Mouse (Mus musculus) Patski (cell line): ENCODE measurements at regions not wholly inside any gene's neighbourhood (a gene's known extent, or its start where the extent isn't known, plus 50 kb on each side); places are given as distances from the start of the nearest gene placed in this dataset.

ENCODE experiments used
- ATAC-seq: fragments of 100-300 bp; one replicate; pipeline ENCODE4 v1.8.0; 2021
- CTCF ChIA-PET: fragments of 350-600 bp; sonication (Branson Sonifier 250); formaldehyde crosslinking; loops from one replicate; lab custom pipeline; 2022; ENCODE audit warnings: inconsistent platforms; lab: Charles Lee
- POLR2A ChIA-PET: fragments of 350-600 bp; sonication (Branson Sonifier 250); formaldehyde crosslinking; loops from one replicate; lab custom pipeline; 2022; ENCODE audit warnings: antibody characterized with exemption, inconsistent platforms; lab: Charles Lee
- DNase-seq: peaks from one replicate; pipeline ENCODE4 v3.0.0-alpha.2; 2011; ENCODE audit warnings: low read depth, low spot score
- H3K27me3 ChIP-seq: fragments of 371-371 bp; one replicate; pipeline ENCODE4 v1.5.1; 2021
- CTCF ChIP-seq: fragments of 100-300 bp; IDR thresholded peaks from one replicate; pipeline ENCODE4 v1.5.1; 2021
- in situ Hi-C: fragments of 300-500 bp; cut with MboI; formaldehyde crosslinking; loops from 3 replicates; pipeline ENCODE4 v1.11.1; 2018; ENCODE audit warnings: low pct_unique_long_range_greater_than_20kb, mixed read lengths

DNA sequence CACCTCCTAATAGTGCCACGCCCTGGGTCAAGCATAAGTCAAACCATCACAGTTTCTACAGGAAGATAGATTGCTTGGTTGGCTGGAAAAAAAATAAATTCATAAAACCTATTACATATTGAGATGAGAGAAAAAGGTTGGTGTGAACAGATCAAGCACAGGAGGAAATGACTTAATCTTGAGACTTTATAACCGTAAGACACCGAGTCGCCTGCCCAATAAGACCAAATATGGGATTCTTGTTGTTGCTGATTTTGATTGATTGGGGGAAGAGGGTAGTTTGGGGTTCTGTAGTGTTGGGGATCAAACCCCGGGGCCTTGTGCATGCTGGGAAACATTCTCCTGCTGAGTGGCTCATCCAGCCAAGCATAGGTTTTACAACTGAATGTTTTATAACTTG, 122.9 kb downstream of the Sp3 start:
- no peak for ATAC-seq
- H3K27me3 ChIP-seq: no peaks in the 10 kb centered on the region
- TF ChIP-seq CTCF: no peak
- POLR2A ChIA-PET: no interaction called here
- in situ Hi-C loops: no loop called here
- CTCF ChIA-PET: no interaction called here
- DNase-seq: no peak

DNA sequence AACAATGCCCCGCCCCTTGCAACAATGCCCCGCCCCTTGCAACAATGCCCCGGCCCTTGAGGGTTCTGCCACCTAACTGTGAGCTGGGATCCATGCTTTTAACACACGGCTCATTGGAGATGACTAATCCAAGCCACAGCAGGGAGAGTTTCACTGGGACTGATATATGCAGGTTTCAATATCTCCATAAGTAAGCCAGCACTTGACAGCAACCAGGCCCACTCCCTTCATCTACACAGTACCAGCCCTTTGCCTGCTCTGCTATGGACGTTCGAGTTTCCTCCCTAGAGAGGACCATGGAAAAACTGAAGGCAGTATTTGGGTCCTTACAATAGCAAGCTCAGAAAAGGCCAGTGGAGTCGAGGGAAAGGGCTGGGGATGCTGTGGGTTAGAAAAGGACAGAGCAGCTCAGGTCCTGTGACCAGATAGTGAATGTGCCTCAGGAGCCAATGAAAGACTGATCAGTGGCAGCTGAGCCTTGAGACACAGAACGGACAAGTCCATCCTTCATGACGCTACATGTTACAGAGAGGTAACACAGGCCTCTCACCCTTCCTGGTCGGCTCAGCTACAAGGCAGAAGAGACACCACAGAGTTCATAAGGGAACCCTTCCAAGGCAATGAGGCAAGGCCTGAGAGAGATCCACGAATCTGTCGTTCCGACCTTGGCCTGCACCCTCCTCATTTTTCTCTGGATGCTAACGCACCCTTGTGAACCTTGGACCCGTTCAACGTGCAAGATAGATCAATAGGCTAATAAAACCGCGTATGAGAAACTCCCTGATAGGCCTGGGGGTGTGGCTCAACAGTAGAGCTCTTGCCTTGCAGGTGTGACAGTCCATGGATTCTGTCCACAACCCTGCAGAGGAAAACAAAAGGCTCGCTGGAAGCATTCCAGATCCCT, 114.5 kb downstream of the Sp3 start:
- in situ Hi-C loops: no loop called here

DNA sequence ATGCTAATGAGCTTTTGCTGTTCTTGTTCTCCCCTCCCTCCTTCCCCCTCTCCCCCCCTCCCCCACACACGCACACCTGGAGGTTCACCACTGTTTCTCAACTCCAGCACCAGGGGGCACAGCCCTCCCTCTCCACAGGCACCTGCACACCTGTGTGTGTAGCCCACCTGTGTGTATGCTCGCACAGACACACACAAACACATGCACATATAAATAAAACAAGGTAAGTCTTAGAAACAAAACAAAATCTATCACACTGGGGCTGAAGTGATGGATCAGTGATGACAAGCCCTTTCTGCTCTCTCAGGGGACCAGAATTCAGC, 113.9 kb downstream of the Sp3 start:
- in situ Hi-C loops: no loop called here
- CTCF ChIA-PET: interaction anchor here (2.0 kb wide), 1 partner anchor 72 kb away, joined by 4 read pairs; no protein-coding TSS in a partner anchor
- ATAC-seq: no peak
- TF ChIP-seq CTCF: no peak
- DNase-seq: no peak
- H3K27me3 ChIP-seq: no peaks in the 10 kb centered on the region
- POLR2A ChIA-PET: no interaction called here

More for the DNA sequence above, 114.5 kb downstream of the Sp3 start:
- ChIA-PET POLR2A (no interaction called here), CTCF (interaction anchor here (2.0 kb wide), 1 partner anchor 71 kb away, joined by 4 read pairs; no protein-coding TSS in a partner anchor)
- DNase-seq (no peak), ATAC-seq (peak; percentile 35)
- TF ChIP-seq CTCF: no peak
- H3K27me3 ChIP-seq: no peaks in the 10 kb centered on the region

DNA sequence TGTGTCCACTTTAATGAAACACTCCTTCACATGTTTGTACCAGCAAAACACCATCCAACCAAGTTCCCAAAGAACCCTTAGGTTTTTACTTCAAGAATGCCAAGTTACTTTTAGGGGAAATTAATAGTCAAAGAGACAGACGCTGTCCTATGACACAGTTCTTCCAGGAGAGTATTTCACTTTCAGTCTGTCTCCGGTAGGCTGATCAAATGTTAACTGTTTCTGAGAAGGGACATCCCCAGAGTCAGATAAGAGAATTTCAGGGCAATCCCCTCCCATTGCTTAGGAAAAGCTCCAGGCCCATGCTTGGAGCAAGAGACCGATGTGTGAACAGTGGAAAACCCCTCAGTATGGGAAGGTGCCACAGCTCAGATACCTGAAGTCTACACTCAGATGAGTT, 112.1 kb downstream of the Sp3 start:
- ATAC-seq (no peak), DNase-seq (no peak)
- H3K27me3 ChIP-seq: no peaks in the 10 kb centered on the region
- no peak for TF ChIP-seq CTCF
- in situ Hi-C loops: no loop called here
- CTCF ChIA-PET: interaction anchor here (1.6 kb wide), 1 partner anchor 28 kb away, joined by 5 read pairs; no protein-coding TSS in a partner anchor
- POLR2A ChIA-PET: interaction anchor here (1.1 kb wide), 1 partner anchor 296 kb away, joined by 3 read pairs; no protein-coding TSS in a partner anchor

DNA sequence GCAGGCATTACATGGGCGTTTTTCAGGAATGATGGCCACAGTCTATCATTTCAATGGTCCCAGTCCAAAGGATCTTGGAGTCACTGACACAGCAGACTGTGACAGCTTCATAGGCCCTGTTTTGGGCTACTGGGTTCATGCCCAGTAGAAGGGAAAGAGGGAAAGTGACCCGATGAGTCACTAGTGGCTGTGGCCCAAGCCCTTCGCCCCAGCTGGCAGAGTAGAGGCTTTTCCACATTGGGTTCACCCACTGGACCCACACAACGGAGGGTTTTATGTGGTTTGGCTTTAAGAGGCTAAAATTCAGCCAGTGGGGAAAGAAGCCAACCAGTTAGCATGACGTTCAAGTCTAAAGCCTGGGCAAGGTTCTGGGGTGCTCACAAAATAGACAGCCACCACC, 108.4 kb downstream of the Sp3 start:
- no peak for TF ChIP-seq CTCF
- in situ Hi-C loops: no loop called here
- no peak for ATAC-seq
- no peaks in the 10 kb centered on the region for H3K27me3 ChIP-seq
- POLR2A ChIA-PET: interaction anchor here (0.6 kb wide), 1 partner anchor 54 kb away, joined by 3 read pairs; no protein-coding TSS in a partner anchor
- CTCF ChIA-PET: no interaction called here
- no peak for DNase-seq

DNA sequence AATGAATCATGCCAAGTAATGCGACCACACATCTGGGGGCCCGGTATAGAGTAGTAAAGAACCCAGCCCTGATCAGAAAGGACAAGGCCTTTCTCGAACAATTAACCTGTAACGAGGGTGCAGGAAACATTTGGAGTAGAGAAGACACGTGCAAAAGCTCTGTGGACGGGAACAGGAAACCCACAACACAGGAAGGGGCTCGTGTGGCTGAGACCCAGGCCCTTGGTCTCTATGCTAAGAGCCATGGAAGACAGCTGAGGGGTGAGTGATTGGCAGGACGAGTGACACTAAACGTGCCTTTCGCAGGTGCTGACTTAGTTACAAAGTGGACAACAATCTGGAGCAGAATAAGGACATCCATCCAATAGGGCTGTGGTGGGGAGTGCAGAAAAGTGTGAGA, 106.3 kb downstream of the Sp3 start:
- POLR2A ChIA-PET: no interaction called here
- in situ Hi-C loops: no loop called here
- CTCF ChIA-PET: no interaction called here
- ATAC-seq (no peak), DNase-seq (no peak)
- no peak for TF ChIP-seq CTCF
- no peaks in the 10 kb centered on the region for H3K27me3 ChIP-seq

DNA sequence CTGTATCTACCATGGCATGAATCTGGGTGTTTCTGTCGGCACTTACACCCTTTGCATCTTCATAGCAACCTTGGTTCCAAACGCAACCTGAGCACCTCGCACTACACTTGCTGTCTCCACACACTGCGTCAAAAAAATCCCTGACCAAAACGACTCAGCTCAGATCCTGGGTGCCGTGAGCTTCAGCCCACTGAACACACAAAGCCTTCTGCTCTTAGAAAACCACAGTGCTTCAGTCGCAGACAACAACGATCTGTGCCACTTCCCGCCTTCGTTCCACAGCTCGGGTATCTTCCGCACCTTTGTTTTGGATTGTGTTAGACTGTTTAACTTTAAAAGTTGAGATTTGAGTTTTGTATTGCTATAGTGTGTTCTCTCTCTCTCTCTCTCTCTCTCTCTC, 105.7 kb downstream of the Sp3 start:
- no peaks in the 10 kb centered on the region for H3K27me3 ChIP-seq
- ATAC-seq (no peak), DNase-seq (no peak)
- in situ Hi-C loops: no loop called here
- ChIA-PET CTCF (no interaction called here), POLR2A (no interaction called here)
- TF ChIP-seq CTCF: no peak

DNA sequence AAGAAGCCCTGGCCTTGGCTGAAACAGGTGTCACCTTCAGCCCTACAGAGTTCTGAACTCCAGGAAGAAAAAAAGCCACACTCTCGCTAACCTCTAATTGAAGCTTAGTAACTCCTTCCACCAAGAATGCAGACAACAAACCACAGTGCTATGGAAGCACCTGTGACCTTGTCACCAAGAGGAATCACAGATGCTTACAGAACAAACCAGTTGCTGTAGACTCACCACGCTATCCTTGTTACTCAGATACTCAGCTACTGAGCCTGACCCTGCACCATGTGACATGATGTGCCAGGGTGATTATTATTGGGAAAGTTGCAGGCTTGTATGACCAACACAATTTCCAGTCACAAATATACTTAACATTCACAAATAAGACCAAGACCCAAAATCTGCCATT, 104.6 kb downstream of the Sp3 start:
- POLR2A ChIA-PET: interaction anchor here (0.7 kb wide), 1 partner anchor 17 kb away, joined by 5 read pairs; no protein-coding TSS in a partner anchor

DNA sequence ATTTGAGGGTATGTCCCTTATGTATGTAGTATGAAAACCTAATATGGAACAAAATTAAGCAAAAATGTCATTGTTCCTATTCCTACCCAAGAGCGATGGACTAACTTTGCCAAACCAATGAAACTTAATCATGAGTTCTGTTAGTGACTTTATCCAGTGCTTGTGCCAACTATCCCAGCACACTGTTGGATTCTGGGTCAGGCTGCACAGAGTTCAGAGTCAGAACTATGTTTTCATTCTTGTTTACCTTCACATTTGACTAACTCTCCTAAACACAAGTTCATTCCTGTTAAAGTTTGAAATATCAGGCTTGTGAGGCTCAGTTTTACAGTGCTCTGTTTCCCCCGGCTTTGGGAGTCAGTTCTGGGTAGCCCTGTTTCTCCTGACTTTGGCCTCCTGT, 100.2 kb downstream of the Sp3 start:
- in situ Hi-C loops: no loop called here
- POLR2A ChIA-PET: no interaction called here
- TF ChIP-seq CTCF: no peak
- CTCF ChIA-PET: no interaction called here
- DNase-seq (no peak), ATAC-seq (no peak)
- no peaks in the 10 kb centered on the region for H3K27me3 ChIP-seq

More for the DNA sequence above, 104.6 kb downstream of the Sp3 start:
- no peak for TF ChIP-seq CTCF
- no peaks in the 10 kb centered on the region for H3K27me3 ChIP-seq
- in situ Hi-C loops: no loop called here
- DNase-seq (no peak), ATAC-seq (no peak)
- CTCF ChIA-PET: no interaction called here

DNA sequence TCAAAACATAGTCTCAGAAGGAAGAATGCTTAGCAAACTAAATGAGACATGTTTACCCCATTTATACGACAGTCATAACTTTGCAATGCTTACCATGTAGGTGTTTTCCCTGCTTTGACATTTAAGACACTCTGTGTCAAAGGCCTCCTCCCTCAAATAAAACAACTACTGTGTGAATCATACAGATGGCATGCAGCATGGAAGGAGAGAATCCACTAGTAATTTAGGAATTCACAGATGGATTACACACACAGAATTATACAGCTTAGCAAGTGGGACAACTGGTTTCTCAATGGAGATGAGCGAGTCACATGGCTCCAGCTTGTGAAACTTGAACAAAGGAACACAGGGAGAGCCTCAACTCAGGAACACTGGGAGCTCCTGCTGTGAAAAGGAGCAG, 98.7 kb downstream of the Sp3 start:
- CTCF ChIA-PET: no interaction called here
- ATAC-seq (no peak), DNase-seq (peak; percentile 28)
- in situ Hi-C loops: no loop called here
- no peak for TF ChIP-seq CTCF
- POLR2A ChIA-PET: no interaction called here
- no peaks in the 10 kb centered on the region for H3K27me3 ChIP-seq

DNA sequence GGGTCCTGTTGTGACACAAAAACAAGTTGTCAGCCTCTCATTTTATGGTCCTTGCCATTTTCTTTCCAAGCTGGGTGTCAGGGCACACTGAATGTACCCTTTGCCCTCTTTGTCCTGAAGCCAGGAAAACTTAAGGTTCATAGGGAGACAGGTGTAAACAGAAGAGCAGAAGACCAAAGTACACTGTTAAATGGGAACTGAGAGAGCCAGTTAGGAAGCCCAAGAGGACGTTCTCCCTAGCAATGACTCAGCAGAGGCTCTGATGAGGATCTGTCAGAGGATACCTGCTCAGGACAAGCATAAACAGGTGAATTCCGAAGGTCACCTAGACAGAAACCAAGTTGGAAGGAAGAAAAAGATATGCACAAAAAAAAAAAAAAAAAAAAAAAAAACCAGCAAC, 94.0 kb downstream of the Sp3 start:
- no peaks in the 10 kb centered on the region for H3K27me3 ChIP-seq
- ATAC-seq: no peak
- POLR2A ChIA-PET: no interaction called here
- in situ Hi-C loops: no loop called here
- CTCF ChIA-PET: no interaction called here
- DNase-seq: no peak
- no peak for TF ChIP-seq CTCF
